Mouse (Mus musculus) neural tube, embryonic 11.5 days (tissue): ENCODE data around the gene Smg7. TPM values are rescaled to one million over a fixed set of nuclear protein-coding genes. Genes with fewer than 3 reads are reported as not detected.
A peak's percentile ranks its signal among the peaks of the same experiment; 100 is the strongest.

Experiments used
- ATAC-seq: fragments of 200-750 bp; cut with Nextera tagmentation; 2 replicates; pipeline ENCODE4 v1.8.0; 2017; ENCODE audit warnings: moderate number of reproducible peaks, mild to moderate bottlenecking, moderate TSS enrichment, moderate library complexity; ENCODE audit not compliant: insufficient read depth, low FRiP score, low TSS enrichment
- DNase-seq: peaks from one replicate; pipeline ENCODE4 v3.0.0-alpha.2; 2015; ENCODE audit warnings: low spot score
- H3K27ac ChIP-seq: fragments of 300-500 bp; sonication (generic); 2 replicates; pipeline ENCODE4 v1.5.1; 2014; ENCODE audit warnings: low read depth, mild to moderate bottlenecking, low read length
- H3K27me3 ChIP-seq: fragments of 300-500 bp; sonication (generic); 2 replicates; pipeline ENCODE4 v1.6.1; 2014; ENCODE audit warnings: mild to moderate bottlenecking, low read length, mixed read lengths; ENCODE audit not compliant: control insufficient read depth, insufficient read depth
- H3K36me3 ChIP-seq: fragments of 300-500 bp; sonication (generic); 2 replicates; pipeline ENCODE4 v1.6.1; 2014; ENCODE audit warnings: mild to moderate bottlenecking, low read length, moderate library complexity, mixed read lengths; ENCODE audit not compliant: control insufficient read depth, insufficient read depth
- H3K4me1 ChIP-seq: fragments of 300-500 bp; sonication (generic); 2 replicates; pipeline ENCODE4 v1.6.1; 2014; ENCODE audit warnings: low read length, mixed read lengths; ENCODE audit not compliant: control insufficient read depth, insufficient read depth
- H3K4me2 ChIP-seq: fragments of 300-500 bp; sonication (generic); 2 replicates; pipeline ENCODE4 v1.6.1; 2014; ENCODE audit warnings: low read depth, mild to moderate bottlenecking, moderate library complexity
- H3K4me3 ChIP-seq: fragments of 300-500 bp; sonication (generic); 2 replicates; pipeline ENCODE4 v1.5.1; 2014; ENCODE audit warnings: low read depth, low read length
- H3K9ac ChIP-seq: fragments of 300-500 bp; sonication (generic); 2 replicates; pipeline ENCODE4 v1.6.1; 2014; ENCODE audit warnings: mild to moderate bottlenecking, low read length
- H3K9me3 ChIP-seq: fragments of 300-500 bp; sonication (generic); 2 replicates; pipeline ENCODE4 v1.6.1; 2016; ENCODE audit warnings: low read length; ENCODE audit not compliant: control insufficient read depth
- whole genome bisulfite sequencing: fragments of 180-500 bp; shearing (Covaris S2); extraction: QIAGEN DNeasy Blood & Tissue Kit; methylation state at CpG from one replicate; pipeline ENCODE4 v1.1.7; 2014; 5-methylcytosine and 5-hydroxymethylcytosine counted together
- polyA plus RNA-seq: library from polyadenylated mRNA; unstranded; fragments of >200 nt; fragmentation: Nextera tagmentation; extraction: Ambion mirVana; gene quantifications from 2 replicates; pipeline ENCODE4 v1.2.1, GENCODE M21; 2014

The Smg7 gene
- polyA plus RNA-seq, 1 experiment from 2014 or later = 53.9 TPM

- ATAC-seq = no peak
- Histone ChIP-seq H3K36me3 (no peaks in the 10 kb centered on the region), H3K4me2 (no peak overlapping the region), H3K9ac (no peak overlapping the region), H3K4me1 (no peaks in the 10 kb centered on the region), H3K27me3 (no peaks in the 10 kb centered on the region), H3K27ac (no peak overlapping the region), H3K4me3 (no peak overlapping the region), H3K9me3 (no peaks in the 10 kb centered on the region)
- WGBS = 88% methylated on average over 6 of the region's 6 CpGs
- DNase-seq = no peak
Measured at GRCm38 (mm10) chr1:152804907-152805306, 97.5 kb downstream of the Smg7 start.

- Histone ChIP-seq H3K4me1 (no peaks in the 10 kb centered on the region), H3K27ac (no peak overlapping the region), H3K9ac (no peak overlapping the region), H3K4me2 (no peak overlapping the region), H3K27me3 (no peaks in the 10 kb centered on the region), H3K4me3 (no peak overlapping the region), H3K9me3 (no peaks in the 10 kb centered on the region), H3K36me3 (no peaks in the 10 kb centered on the region)
- 84% methylated on average over 13 of the region's 13 CpGs for WGBS
- DNase-seq = no peak
- ATAC-seq = no peak
Measured at GRCm38 (mm10) chr1:152800633-152801176, 101.7 kb downstream of the Smg7 start.

- Histone ChIP-seq H3K4me2 (no peak within 1 kb of the TSS), H3K27ac (no peak within 1 kb of the TSS), H3K36me3 (no peaks in the 10 kb centered on the region), H3K9me3 (no peaks in the 10 kb centered on the region), H3K4me3 (no peak within 1 kb of the TSS), H3K4me1 (no peaks in the 10 kb centered on the region), H3K27me3 (no peaks in the 10 kb centered on the region), H3K9ac (no peak within 1 kb of the TSS)
- DNase-seq (no peak), ATAC-seq (no peak)
- WGBS = 11% methylated on average over 2 of the region's 2 CpGs
Measured at GRCm38 (mm10) chr1:152799897-152800296, 102.5 kb downstream of the Smg7 start, which contains the start of gene Ncf2. Gene Ncf2, plus strand, starts transcription at chr1:152800194.

GRCm38 (mm10) chr1:152798125-152798524 is 104.3 kb downstream of the Smg7 start:
- H3K4me3 ChIP-seq = no peak overlapping the region
- H3K4me1 ChIP-seq = peaks cover 5% of the 10 kb centered on the region; the same call in 1 of the 2 replicates
- no peak for ATAC-seq
- H3K36me3 ChIP-seq = no peaks in the 10 kb centered on the region
- no peak for DNase-seq
- H3K27ac ChIP-seq = no peak overlapping the region
- H3K9ac ChIP-seq = no peak overlapping the region
- no peaks in the 10 kb centered on the region for H3K27me3 ChIP-seq
- no peak overlapping the region for H3K4me2 ChIP-seq
- WGBS = 87% methylated on average over 9 of the region's 9 CpGs
- no peaks in the 10 kb centered on the region for H3K9me3 ChIP-seq

GRCm38 (mm10) chr1:152796683-152797263 is 105.7 kb downstream of the Smg7 start:
- DNase-seq (no peak), ATAC-seq (no peak)
- Histone ChIP-seq H3K4me2 (no peak overlapping the region), H3K4me1 (peaks cover 11% of the 10 kb centered on the region), H3K9ac (no peak overlapping the region), H3K36me3 (no peaks in the 10 kb centered on the region), H3K27me3 (no peaks in the 10 kb centered on the region), H3K9me3 (no peaks in the 10 kb centered on the region), H3K27ac (no peak overlapping the region), H3K4me3 (no peak overlapping the region)
- WGBS = 86% methylated on average over 8 of the region's 8 CpGs

GRCm38 (mm10) chr1:152795688-152796255 is 106.7 kb downstream of the Smg7 start:
- H3K4me3 ChIP-seq = no peak overlapping the region
- 74% methylated on average over 8 of the region's 8 CpGs for WGBS
- peaks cover 14% of the 10 kb centered on the region for H3K4me1 ChIP-seq
- no peaks in the 10 kb centered on the region for H3K36me3 ChIP-seq
- ATAC-seq (no peak), DNase-seq (no peak)
- no peak overlapping the region for H3K27ac ChIP-seq
- no peaks in the 10 kb centered on the region for H3K9me3 ChIP-seq
- H3K9ac ChIP-seq = no peak overlapping the region
- no peaks in the 10 kb centered on the region for H3K27me3 ChIP-seq
- H3K4me2 ChIP-seq = no peak overlapping the region

- Histone ChIP-seq H3K4me1 (peaks cover 14% of the 10 kb centered on the region), H3K27me3 (no peaks in the 10 kb centered on the region), H3K4me2 (no peak overlapping the region), H3K4me3 (no peak overlapping the region), H3K27ac (peak overlapping the region; percentile 80), H3K9me3 (no peaks in the 10 kb centered on the region), H3K36me3 (no peaks in the 10 kb centered on the region), H3K9ac (no peak overlapping the region)
- peak; percentile 53 for DNase-seq
- 0 out of 2 replicates have a peak, but pooled peaks have one; percentile 32 for ATAC-seq
- 19% methylated on average over 6 of the region's 6 CpGs for WGBS
Measured at GRCm38 (mm10) chr1:152793495-152794130, 108.8 kb downstream of the Smg7 start.

GRCm38 (mm10) chr1:152792736-152793494 is 109.5 kb downstream of the Smg7 start:
- 14% methylated on average over 12 of the region's 12 CpGs for WGBS
- Histone ChIP-seq H3K9me3 (no peaks in the 10 kb centered on the region), H3K27ac (peak overlapping the region; percentile 80), H3K27me3 (no peaks in the 10 kb centered on the region), H3K4me3 (no peak overlapping the region), H3K4me1 (peaks cover 14% of the 10 kb centered on the region), H3K9ac (no peak overlapping the region; the same call in 1 of the 2 replicates), H3K36me3 (no peaks in the 10 kb centered on the region), H3K4me2 (no peak overlapping the region)
- peak; percentile 62 for DNase-seq
- 0 out of 2 replicates have a peak, but pooled peaks have one; percentile 32 for ATAC-seq
